Mouse (Mus musculus): ENCODE results near the gene Eno1.
"Not testable (repeated sequence)": the region's sequence is repeated elsewhere in the genome, so short reads cannot be mapped to it uniquely, and the experiment has no call there.

The Eno1 gene

DNA sequence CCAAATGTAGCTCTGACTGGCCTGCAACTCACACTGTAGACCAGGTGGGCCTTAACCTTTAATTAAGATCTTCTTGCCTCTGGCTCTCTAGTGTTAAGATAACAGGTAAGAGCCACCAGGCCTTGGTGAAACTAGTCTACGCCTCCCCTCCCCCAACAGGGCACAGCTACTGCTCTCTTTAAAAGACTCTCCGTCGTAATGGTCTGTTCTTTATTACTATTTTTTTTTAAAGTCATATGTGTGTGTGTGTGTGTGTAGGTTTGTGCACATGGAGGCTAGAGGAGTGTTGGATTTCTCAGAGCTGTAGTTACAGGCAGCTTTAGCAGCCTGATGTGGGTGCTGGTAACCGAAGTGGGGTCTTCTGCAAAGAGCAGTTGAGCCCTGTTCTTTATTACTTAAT, 43.9 kb downstream of the Eno1 start:
- DNase-seq (ENCODE audit: low read depth, low spot score), result no peak

- DNase-seq (ENCODE audit: low read depth, low spot score), result peak; percentile 90
These were observed 44.7 kb downstream of the Eno1 start, which contains the start of gene Rere for GRCm38 (mm10) chr4:150281018-150281761. Rere (plus strand) TSS chr4:150281646.

- DNase-seq (ENCODE audit: low read depth, low spot score), result no peak
These were observed 45.5 kb downstream of the Eno1 start for GRCm38 (mm10) chr4:150281891-150282630.

DNA sequence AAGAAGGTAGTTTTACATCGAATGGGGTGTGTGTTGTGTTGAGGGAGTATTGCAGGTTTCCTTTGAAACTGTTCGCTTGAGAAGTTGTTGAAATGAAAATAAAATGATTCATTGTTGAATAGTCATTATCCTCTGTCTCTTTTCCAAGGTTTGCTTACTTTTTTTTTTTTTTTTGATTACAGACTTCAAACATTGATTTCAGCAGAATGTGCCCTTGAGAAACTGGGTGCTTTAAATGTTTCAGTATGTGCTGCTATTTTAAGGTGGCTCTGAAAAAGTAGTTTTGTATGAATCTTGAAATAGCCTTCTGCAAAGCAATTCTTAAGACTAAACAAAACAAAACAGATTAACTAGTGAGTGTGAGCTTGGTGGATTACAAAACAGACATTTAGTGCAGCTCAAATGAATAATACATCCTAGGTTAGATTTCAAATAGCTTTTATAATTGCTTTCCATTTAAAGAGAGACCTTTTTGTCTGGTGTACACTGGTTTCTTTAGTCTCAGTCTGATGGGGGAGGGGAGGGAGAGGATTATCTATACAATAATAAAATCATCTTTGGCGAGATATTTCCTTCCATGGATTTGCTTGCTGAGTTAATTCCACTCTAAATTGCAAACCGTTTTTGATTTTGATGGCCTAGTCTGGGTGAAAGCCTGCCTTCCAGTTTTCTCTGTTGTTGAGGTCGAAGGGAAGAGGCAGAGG, 46.3 kb downstream of the Eno1 start:
- no peak for DNase-seq (ENCODE audit: low read depth, low spot score)

DNA sequence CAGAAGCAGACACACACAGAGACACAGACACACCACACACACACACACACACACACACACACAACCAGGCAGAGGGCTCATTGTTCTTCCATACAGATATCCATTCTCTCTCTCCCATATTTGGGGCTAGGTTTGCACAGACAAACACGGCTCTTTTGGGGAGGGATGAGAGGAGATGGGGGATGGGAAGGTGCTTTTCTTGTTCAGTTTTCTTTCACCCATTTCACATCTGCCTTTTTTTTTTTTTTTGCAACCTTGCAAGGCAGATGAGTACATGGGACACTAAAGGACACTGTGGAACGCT, 46.8 kb downstream of the Eno1 start:
- no peak for DNase-seq (ENCODE audit: low read depth, low spot score)

GRCm38 (mm10) chr4:150283993-150284392, 47.5 kb downstream of the Eno1 start:
- no peak for DNase-seq (ENCODE audit: low read depth, low spot score)

DNA sequence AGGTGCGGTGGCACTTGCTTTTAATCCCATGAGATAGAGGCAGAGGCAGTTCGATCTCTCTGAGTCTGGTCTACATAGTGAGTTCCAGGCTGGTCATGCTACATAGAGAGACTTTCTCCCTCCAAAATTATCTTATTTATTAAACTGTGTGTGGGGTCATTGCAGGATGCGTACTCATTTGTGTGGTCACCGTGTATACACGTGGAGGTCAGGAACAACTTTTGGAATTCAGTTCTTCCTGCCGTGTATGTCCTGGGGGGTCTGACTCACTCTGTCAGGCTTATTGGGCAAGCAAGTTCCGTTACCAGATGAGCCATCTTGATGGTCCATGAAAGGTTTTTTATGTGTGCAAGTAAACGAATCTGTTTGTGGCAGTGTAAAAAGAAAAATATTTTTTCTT, 50.5 kb downstream of the Eno1 start:
- DNase-seq (ENCODE audit: low read depth, low spot score), result no peak

- DNase-seq (ENCODE audit: low read depth, low spot score), result not testable (repeated sequence)
These were observed 50.9 kb downstream of the Eno1 start for GRCm38 (mm10) chr4:150287463-150287862.

DNA sequence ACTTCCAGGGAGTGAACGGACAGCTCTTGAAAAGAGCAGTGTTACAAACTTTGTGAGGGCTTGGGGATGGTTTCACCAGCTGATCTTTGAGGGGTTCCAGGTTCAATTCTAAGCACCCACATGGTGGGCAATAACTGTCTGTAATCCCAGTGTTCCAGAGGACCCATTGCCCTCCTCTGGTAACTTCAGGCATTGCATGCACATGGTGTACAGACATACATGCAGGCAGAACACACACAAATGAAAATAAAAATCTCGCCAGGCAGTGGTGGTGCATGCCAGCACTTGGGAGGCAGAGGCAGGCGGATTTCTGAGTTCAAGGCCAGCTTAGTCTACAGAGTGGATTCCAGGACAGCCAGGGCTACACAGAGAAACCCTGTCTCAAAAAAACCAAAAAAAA, 55.4 kb downstream of the Eno1 start:
- DNase-seq (ENCODE audit: low read depth, low spot score), result no peak

DNA sequence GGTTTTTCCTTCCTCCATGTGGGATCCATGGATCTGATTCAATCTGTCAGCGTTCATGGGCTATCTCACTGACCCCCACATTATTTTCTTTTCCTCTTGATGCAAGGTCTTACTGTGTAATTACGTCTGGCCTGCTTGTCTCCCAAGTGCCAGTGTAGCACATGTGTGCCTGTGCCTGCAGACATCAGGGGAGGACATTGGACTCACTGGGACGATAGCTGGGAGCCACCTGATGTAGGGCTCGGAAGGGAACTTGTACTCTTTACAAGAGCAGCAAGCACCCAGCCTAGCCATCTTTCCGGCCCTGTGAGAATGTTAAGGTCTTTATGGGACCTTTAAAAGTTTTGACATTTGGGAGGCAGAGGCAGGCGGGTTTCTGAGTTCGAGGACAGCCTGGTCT, 58.3 kb downstream of the Eno1 start:
- DNase-seq (ENCODE audit: low read depth, low spot score), result no peak

- DNase-seq (ENCODE audit: low read depth, low spot score), result no peak
These were observed 59.4 kb downstream of the Eno1 start for GRCm38 (mm10) chr4:150295966-150296365.
